Mouse (Mus musculus) neural tube, embryonic 11.5 days (tissue): ENCODE data around the gene Epb41l1. TPM values are rescaled to one million over a fixed set of nuclear protein-coding genes. Genes with fewer than 3 reads are reported as not detected.

Experiments
- ATAC-seq: fragments of 200-750 bp; cut with Nextera tagmentation; 2 replicates; pipeline ENCODE4 v1.8.0; 2017; ENCODE audit warnings: moderate number of reproducible peaks, mild to moderate bottlenecking, moderate TSS enrichment, moderate library complexity; ENCODE audit not compliant: insufficient read depth, low FRiP score, low TSS enrichment
- DNase-seq: peaks from one replicate; pipeline ENCODE4 v3.0.0-alpha.2; 2015; ENCODE audit warnings: low spot score
- H3K27ac ChIP-seq: fragments of 300-500 bp; sonication (generic); 2 replicates; pipeline ENCODE4 v1.5.1; 2014; ENCODE audit warnings: low read depth, mild to moderate bottlenecking, low read length
- H3K27me3 ChIP-seq: fragments of 300-500 bp; sonication (generic); 2 replicates; pipeline ENCODE4 v1.6.1; 2014; ENCODE audit warnings: mild to moderate bottlenecking, low read length, mixed read lengths; ENCODE audit not compliant: control insufficient read depth, insufficient read depth
- H3K36me3 ChIP-seq: fragments of 300-500 bp; sonication (generic); 2 replicates; pipeline ENCODE4 v1.6.1; 2014; ENCODE audit warnings: mild to moderate bottlenecking, low read length, moderate library complexity, mixed read lengths; ENCODE audit not compliant: control insufficient read depth, insufficient read depth
- H3K4me1 ChIP-seq: fragments of 300-500 bp; sonication (generic); 2 replicates; pipeline ENCODE4 v1.6.1; 2014; ENCODE audit warnings: low read length, mixed read lengths; ENCODE audit not compliant: control insufficient read depth, insufficient read depth
- H3K4me2 ChIP-seq: fragments of 300-500 bp; sonication (generic); 2 replicates; pipeline ENCODE4 v1.6.1; 2014; ENCODE audit warnings: low read depth, mild to moderate bottlenecking, moderate library complexity
- H3K4me3 ChIP-seq: fragments of 300-500 bp; sonication (generic); 2 replicates; pipeline ENCODE4 v1.5.1; 2014; ENCODE audit warnings: low read depth, low read length
- H3K9ac ChIP-seq: fragments of 300-500 bp; sonication (generic); 2 replicates; pipeline ENCODE4 v1.6.1; 2014; ENCODE audit warnings: mild to moderate bottlenecking, low read length
- H3K9me3 ChIP-seq: fragments of 300-500 bp; sonication (generic); 2 replicates; pipeline ENCODE4 v1.6.1; 2016; ENCODE audit warnings: low read length; ENCODE audit not compliant: control insufficient read depth
- WGBS: fragments of 180-500 bp; shearing (Covaris S2); extraction: QIAGEN DNeasy Blood & Tissue Kit; methylation state at CpG from one replicate; pipeline ENCODE4 v1.1.7; 2014; 5-methylcytosine and 5-hydroxymethylcytosine counted together
- polyA plus RNA-seq: library from polyadenylated mRNA; unstranded; fragments of >200 nt; fragmentation: Nextera tagmentation; extraction: Ambion mirVana; gene quantifications from 2 replicates; pipeline ENCODE4 v1.2.1, GENCODE M21; 2014

The Epb41l1 gene
- polyA plus RNA-seq, 1 experiment from 2014 or later = 4.4 TPM

DNA sequence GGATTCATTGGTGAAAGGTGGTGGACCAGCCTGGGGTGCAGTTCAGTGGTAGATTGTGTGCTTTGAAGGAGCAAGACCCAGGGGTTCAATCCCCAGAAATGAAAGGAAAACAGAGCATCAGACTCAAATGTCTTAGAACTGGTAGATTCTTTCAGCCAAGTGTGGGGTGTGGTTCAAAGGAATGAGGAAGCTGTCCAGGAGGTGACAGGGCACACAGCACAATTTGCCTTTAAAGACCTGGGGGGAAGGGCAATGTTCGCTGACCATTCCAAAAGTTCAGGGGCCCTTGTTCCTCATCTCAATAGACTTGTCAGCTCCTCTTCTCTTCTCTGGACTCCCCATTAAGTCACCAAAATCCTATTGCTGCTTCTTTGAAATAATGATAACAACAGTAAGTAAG lies 3.5 kb upstream of the Epb41l1 start:
- peaks cover 32% of the 10 kb centered on the region for H3K27me3 ChIP-seq
- no peak for ATAC-seq
- no peaks in the 10 kb centered on the region for H3K9me3 ChIP-seq
- H3K4me3 ChIP-seq = no peak overlapping the region
- no peak overlapping the region for H3K4me2 ChIP-seq
- no peak overlapping the region for H3K27ac ChIP-seq
- no peaks in the 10 kb centered on the region for H3K36me3 ChIP-seq
- no peak overlapping the region for H3K9ac ChIP-seq
- no peak for DNase-seq
- no peaks in the 10 kb centered on the region for H3K4me1 ChIP-seq
- WGBS = 77% methylated on average over 1 of the region's 1 CpGs

DNA sequence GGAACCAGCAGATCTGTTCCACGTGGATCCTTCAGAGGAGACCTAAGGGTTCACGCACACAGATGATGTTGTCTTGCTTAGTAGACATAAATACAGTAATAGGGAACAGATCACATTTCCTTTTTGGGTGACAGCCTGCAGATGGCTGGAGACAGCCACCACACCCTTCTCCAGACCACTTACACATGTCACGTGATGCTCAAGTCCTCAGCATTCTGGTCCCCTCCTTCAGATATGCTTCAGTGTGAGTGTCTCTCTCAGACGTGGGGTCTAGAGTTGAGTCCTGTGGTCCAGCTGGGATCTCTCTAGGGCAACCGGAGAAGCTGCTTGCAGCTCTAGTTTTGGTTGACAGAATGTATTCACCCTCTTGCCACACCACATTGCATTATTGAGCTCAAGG lies 2.2 kb upstream of the Epb41l1 start:
- Histone ChIP-seq H3K9ac (no peak overlapping the region), H3K36me3 (no peaks in the 10 kb centered on the region), H3K27ac (no peak overlapping the region), H3K4me3 (no peak overlapping the region), H3K4me2 (no peak overlapping the region), H3K27me3 (peaks cover 42% of the 10 kb centered on the region), H3K4me1 (no peaks in the 10 kb centered on the region), H3K9me3 (no peaks in the 10 kb centered on the region)
- WGBS = 84% methylated on average over 5 of the region's 5 CpGs
- DNase-seq (no peak), ATAC-seq (no peak)

GRCm38 (mm10) chr2:156420327-156420693 lies 399 bp upstream of the Epb41l1 start:
- Histone ChIP-seq H3K4me2 (peak overlapping the region; percentile 94), H3K27ac (peak overlapping the region; percentile 29; the same call in 1 of the 2 replicates), H3K4me3 (peak overlapping the region; percentile 61), H3K27me3 (peaks cover 42% of the 10 kb centered on the region), H3K4me1 (no peaks in the 10 kb centered on the region), H3K9ac (peak overlapping the region; percentile 68), H3K9me3 (no peaks in the 10 kb centered on the region), H3K36me3 (no peaks in the 10 kb centered on the region)
- 7% methylated on average over 14 of the region's 14 CpGs for WGBS
- ATAC-seq = peak; percentile 48; the same call in 1 of the 2 replicates
- DNase-seq = no peak

GRCm38 (mm10) chr2:156421381-156422110 lies 837 bp downstream of the Epb41l1 start:
- Histone ChIP-seq H3K36me3 (no peaks in the 10 kb centered on the region), H3K27me3 (peaks cover 42% of the 10 kb centered on the region), H3K9ac (peak overlapping the region; percentile 68), H3K4me2 (peak overlapping the region; percentile 94), H3K4me1 (no peaks in the 10 kb centered on the region), H3K9me3 (no peaks in the 10 kb centered on the region), H3K27ac (no peak overlapping the region), H3K4me3 (peak overlapping the region; percentile 61)
- peak; percentile 75 for ATAC-seq
- peak; percentile 51 for DNase-seq
- under 1% methylated on average over 36 of the region's 36 CpGs for WGBS

- WGBS = 23% methylated on average over 8 of the region's 8 CpGs
- H3K27ac ChIP-seq = no peak overlapping the region
- peaks cover 42% of the 10 kb centered on the region for H3K27me3 ChIP-seq
- DNase-seq (no peak), ATAC-seq (no peak)
- no peaks in the 10 kb centered on the region for H3K36me3 ChIP-seq
- H3K9ac ChIP-seq = no peak overlapping the region
- H3K4me1 ChIP-seq = no peaks in the 10 kb centered on the region
- no peaks in the 10 kb centered on the region for H3K9me3 ChIP-seq
- no peak overlapping the region for H3K4me3 ChIP-seq
- 0 out of 2 replicates have a peak overlapping the region, but pooled peaks have one; percentile 2 for H3K4me2 ChIP-seq
Measured at GRCm38 (mm10) chr2:156422631-156423030, 1.9 kb downstream of the Epb41l1 start.

GRCm38 (mm10) chr2:156423672-156424071 lies 3.0 kb downstream of the Epb41l1 start:
- 78% methylated on average over 4 of the region's 4 CpGs for WGBS
- no peaks in the 10 kb centered on the region for H3K9me3 ChIP-seq
- H3K9ac ChIP-seq = no peak overlapping the region
- H3K4me1 ChIP-seq = no peaks in the 10 kb centered on the region
- no peak for ATAC-seq
- H3K4me2 ChIP-seq = no peak overlapping the region
- H3K27me3 ChIP-seq = peaks cover 42% of the 10 kb centered on the region
- H3K27ac ChIP-seq = no peak overlapping the region
- DNase-seq = no peak
- H3K36me3 ChIP-seq = no peaks in the 10 kb centered on the region
- no peak overlapping the region for H3K4me3 ChIP-seq

DNA sequence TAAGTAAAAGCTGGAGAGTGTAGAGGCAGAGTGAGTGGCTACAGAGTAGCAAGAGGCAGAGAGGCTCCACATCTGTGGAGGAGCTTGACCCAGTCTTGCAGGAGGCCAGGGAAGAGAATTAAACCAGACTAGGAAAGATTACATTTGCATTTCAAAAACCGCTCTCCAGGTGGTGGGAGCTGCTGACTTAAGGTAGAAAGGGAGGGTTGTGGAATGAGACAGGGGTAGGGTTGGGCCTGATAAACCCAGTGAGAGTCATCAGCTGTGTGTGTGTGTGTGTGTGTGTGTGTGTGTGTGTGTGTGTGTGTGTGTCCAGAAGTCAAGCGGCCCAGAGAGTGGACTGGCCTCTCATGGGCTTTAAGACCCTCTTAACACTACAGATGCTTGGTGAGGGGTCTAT lies 4.9 kb downstream of the Epb41l1 start:
- Histone ChIP-seq H3K4me3 (no peak overlapping the region), H3K27ac (no peak overlapping the region), H3K36me3 (no peaks in the 10 kb centered on the region), H3K4me1 (no peaks in the 10 kb centered on the region), H3K27me3 (peaks cover 23% of the 10 kb centered on the region), H3K4me2 (no peak overlapping the region), H3K9ac (no peak overlapping the region), H3K9me3 (no peaks in the 10 kb centered on the region)
- no peak for DNase-seq
- no peak for ATAC-seq
- WGBS = 14% methylated on average over 2 of the region's 2 CpGs

GRCm38 (mm10) chr2:156426151-156426550 lies 5.4 kb downstream of the Epb41l1 start:
- no peak overlapping the region for H3K4me2 ChIP-seq
- 73% methylated on average over 4 of the region's 4 CpGs for WGBS
- H3K4me1 ChIP-seq = no peaks in the 10 kb centered on the region
- DNase-seq = no peak
- ATAC-seq = no peak
- H3K27me3 ChIP-seq = peaks cover 19% of the 10 kb centered on the region
- no peak overlapping the region for H3K9ac ChIP-seq
- no peak overlapping the region for H3K27ac ChIP-seq
- H3K36me3 ChIP-seq = no peaks in the 10 kb centered on the region
- no peaks in the 10 kb centered on the region for H3K9me3 ChIP-seq
- H3K4me3 ChIP-seq = no peak overlapping the region

- H3K4me1 ChIP-seq = no peaks in the 10 kb centered on the region
- no peak for DNase-seq
Measured at GRCm38 (mm10) chr2:156429836-156430235, 9.1 kb downstream of the Epb41l1 start.

More at GRCm38 (mm10) chr2:156429836-156430235, 9.1 kb downstream of the Epb41l1 start:
- no peak for ATAC-seq
- no peak overlapping the region for H3K27ac ChIP-seq
- no peaks in the 10 kb centered on the region for H3K9me3 ChIP-seq
- no peaks in the 10 kb centered on the region for H3K27me3 ChIP-seq
- H3K4me3 ChIP-seq = no peak overlapping the region
- H3K9ac ChIP-seq = no peak overlapping the region
- no peak overlapping the region for H3K4me2 ChIP-seq
- no peaks in the 10 kb centered on the region for H3K36me3 ChIP-seq
- WGBS = 84% methylated on average over 10 of the region's 10 CpGs
